Mouse (Mus musculus): Measurements from ENCODE around the gene Ints1. TPM values are rescaled to one million over a fixed set of nuclear protein-coding genes. Genes with fewer than 3 reads are reported as not detected.

Ints1 gene
- total RNA-seq, 2 experiments from 2014 or later = 43.3 to 47.3 TPM

- DNase-seq (ENCODE audit: low spot score) = no peak
- intact Hi-C loops (cut with DNase I) = loop anchor here (2.0 kb wide), 1 partner anchor 26 kb away; no protein-coding TSS in a partner anchor
Observed at GRCm38 (mm10) chr5:139803165-139803564, 27.7 kb upstream of the Ints1 start.

DNA sequence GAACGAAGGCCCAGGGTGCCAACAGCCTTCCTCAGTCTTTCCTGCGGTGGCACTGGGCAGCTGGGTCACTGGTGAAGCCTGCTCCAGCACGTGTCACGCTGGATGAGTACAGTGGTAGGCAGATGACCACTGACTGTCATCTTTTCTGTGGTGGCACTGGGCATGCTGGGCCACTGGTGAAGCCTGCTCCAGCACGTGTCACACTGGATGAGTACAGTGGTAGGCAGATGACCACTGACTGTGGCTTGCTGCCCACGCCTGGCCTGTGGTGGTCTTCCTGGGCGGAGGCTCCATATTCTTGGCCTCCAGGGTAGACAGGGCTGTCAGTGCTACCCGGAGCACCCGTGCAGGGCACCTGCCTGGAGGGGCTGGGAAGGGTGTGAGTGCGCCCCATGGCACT, 26.4 kb upstream of the Ints1 start:
- intact Hi-C loops (cut with DNase I) = loop anchor here (2.0 kb wide), 1 partner anchor 25 kb away; no protein-coding TSS in a partner anchor
- DNase-seq (ENCODE audit: low spot score) = no peak

DNA sequence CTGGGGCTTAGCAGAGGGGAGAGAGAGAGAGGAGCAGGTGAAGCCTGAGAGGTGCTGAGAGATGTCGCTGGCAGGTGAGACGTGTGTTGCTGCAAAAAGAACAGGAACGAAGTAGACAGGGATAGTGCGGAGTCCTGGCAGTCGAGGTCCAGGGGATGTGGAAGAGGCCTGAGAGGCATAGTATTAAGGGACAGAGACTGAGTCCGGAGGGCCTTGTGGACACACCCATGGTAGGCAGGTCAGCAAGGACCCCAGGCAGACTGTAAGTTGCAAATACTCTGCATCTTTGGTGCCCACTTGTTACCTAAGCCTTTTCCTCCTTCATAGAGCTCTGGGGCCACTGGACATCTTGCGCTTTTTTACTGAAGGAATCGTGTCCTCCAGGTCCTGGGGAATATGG, 25.8 kb upstream of the Ints1 start:
- DNase-seq (ENCODE audit: low spot score) = no peak
- intact Hi-C loops (cut with DNase I) = no loop called here

DNA sequence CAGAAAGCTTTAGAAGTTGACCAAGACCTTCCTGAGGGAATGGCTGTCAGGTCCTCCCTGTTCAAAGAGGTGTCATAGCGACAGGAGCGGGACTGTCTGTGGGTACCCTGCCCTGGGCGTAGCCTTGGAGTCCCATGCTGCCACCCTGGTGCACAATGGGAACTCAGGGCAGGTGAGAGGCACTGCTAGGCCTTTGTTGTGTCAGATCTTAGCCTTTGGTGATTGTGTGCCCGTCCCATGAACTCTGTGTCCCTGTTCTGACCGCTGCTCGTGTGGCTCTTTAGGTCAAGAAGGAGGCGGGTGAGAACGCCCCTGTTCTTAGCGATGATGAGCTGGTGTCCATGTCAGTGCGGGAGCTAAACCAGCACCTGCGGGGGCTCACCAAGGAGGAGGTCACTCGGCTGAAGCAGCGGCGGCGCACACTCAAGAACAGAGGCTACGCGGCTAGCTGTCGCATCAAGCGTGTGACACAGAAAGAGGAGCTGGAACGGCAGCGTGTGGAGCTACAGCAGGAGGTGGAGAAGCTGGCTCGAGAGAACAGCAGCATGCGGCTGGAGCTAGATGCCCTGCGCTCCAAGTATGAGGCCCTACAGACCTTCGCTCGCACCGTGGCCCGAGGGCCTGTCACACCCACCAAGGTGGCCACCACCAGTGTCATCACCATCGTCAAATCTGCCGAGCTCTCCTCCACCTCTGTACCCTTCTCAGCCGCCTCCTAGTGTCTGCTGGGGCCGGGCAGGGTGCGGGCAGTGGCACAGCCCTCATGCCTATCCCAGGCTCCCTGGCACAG, 24.5 kb upstream of the Ints1 start:
- intact Hi-C loops (cut with DNase I) = no loop called here
- no peak for DNase-seq (ENCODE audit: low spot score)

- intact Hi-C loops (cut with DNase I) = no loop called here
- DNase-seq (ENCODE audit: low spot score) = no peak
Observed at GRCm38 (mm10) chr5:139799041-139799440, 23.6 kb upstream of the Ints1 start.

DNA sequence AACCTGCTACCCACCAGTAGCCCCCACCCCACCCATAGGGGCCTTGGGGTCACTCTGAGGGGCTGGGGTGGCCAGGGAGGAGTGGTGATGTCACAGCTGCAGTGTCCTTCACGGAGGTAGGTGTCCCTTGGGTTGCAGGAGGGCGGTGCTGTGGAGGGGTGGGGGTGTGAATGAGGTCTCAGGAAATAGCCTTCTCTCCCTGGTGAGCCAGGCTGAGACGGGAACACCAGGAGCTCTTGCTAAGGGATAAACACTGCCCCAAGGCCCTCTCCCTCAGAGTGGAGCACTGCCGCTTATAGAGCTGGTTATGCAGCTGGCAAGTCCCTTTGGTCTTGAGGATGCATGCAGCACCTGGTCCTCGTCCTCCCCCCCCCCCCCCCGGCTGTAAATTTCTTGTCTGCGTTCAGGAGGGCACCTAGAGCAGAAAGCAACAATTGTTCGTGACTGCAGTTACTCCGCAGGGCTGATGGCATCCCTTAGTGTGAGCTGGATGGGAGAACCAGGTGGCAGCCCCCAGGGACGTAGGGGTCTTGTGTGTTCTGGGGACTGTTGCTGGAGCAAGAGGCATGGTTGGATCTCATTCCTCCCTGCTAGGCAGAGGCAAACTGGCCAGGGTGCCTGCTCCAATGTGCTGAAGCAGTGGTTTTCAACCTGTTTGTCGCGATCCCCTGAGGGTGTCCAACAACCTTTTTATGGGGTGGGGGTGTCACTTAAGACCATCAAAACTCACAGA, 22.9 kb upstream of the Ints1 start:
- intact Hi-C loops (cut with DNase I) = no loop called here
- DNase-seq (ENCODE audit: low spot score) = no peak

- peak; percentile 88 for DNase-seq (ENCODE audit: low spot score)
Observed at GRCm38 (mm10) chr5:139797473-139798167, 22.1 kb upstream of the Ints1 start.

GRCm38 (mm10) chr5:139796900-139797299, 21.4 kb upstream of the Ints1 start:
- DNase-seq (ENCODE audit: low spot score) = peak; percentile 92
- intact Hi-C loops (cut with DNase I) = no loop called here

More at GRCm38 (mm10) chr5:139797473-139798167, 22.1 kb upstream of the Ints1 start:
- intact Hi-C loops (cut with DNase I) = no loop called here

DNA sequence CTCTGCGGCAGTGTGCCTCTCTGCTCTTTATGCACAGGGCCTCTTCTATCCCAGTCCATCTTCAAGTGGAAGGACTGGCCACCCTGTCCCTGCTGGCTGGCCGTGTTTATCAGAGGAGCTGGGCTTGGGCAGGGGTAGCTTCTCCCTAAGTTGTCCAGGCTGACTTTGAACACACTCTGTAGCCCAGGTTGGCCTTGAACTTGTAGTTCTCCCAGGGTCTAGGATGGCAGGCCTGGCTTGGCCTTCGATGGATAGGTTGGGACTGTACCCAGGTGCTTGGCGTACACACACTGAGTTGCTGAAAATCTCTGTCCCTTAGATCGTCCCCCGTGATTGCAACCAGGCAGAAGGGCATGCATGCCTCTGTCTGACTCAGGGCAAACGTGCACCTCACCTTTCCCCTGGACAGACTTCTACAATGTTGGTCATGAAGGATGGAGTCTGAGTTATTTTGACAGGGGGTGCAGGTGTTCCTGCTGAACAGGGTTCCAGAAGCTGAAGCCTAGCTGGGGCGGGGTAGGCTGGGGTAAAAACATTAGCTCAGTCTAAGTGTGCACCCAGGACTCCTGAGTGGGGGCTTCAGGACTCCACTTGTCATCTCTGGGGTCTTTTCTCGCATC, 20.6 kb upstream of the Ints1 start:
- no peak for DNase-seq (ENCODE audit: low spot score)
- intact Hi-C loops (cut with DNase I) = no loop called here

DNA sequence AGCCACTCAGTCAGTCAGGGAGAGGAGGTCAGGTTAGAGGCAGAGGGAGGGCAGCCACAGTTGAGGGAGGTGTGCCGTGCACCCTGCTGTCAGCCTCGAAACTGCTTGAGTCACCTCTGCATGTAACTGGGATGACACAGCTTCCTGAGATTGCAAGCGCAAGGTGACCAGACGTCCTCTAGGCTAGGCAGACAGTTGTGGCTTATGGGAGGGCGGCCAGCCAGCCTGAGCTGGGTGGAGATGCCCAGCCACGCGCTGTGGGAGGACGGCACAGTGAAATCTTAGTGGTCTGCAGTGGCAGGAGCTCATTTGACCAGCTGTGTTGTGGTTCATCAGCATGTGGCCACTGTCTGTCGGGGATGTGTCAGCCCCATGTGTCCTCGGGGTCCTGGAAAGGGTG, 19.5 kb upstream of the Ints1 start:
- no peak for DNase-seq (ENCODE audit: low spot score)
- intact Hi-C loops (cut with DNase I) = no loop called here

- intact Hi-C loops (cut with DNase I) = no loop called here
- no peak for DNase-seq (ENCODE audit: low spot score)
Observed at GRCm38 (mm10) chr5:139794137-139794536, 18.7 kb upstream of the Ints1 start.

DNA sequence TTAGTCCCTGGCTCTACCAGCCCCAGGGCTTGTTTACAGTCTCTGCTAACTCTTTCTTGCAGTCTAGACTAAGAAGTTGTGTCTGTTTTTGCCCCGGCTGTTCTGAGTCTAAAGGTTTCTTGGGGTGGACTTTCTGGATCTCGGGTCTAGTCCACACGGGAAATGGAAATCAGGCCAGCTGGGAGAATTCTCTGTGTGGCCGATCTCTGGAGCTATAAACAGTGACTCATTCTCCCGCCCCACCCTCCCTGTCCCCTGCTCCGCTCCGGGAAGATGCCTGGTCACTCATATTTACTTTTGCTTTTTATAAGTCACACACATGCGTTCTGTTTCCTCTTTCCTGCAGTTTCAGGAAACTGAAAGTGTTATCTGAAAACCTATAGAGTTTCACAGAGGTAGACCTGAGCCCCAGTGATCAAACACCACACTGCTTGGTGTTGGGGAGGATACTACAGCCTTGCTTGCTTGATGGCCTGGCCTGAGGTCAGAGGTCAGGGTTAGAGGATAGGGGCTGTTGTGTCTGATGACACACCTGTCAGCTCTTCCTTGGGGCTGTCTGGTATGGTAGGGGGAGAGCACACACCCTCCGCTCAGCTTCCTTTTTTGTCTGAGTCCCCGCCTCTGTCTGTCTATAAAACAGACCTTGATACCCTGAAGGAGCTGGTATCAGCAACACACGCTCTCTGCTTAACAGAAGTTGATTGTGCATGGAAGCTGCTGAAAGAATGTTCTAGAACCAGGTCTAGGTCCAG, 18.0 kb upstream of the Ints1 start:
- intact Hi-C loops (cut with DNase I) = no loop called here
- DNase-seq (ENCODE audit: low spot score) = no peak

DNA sequence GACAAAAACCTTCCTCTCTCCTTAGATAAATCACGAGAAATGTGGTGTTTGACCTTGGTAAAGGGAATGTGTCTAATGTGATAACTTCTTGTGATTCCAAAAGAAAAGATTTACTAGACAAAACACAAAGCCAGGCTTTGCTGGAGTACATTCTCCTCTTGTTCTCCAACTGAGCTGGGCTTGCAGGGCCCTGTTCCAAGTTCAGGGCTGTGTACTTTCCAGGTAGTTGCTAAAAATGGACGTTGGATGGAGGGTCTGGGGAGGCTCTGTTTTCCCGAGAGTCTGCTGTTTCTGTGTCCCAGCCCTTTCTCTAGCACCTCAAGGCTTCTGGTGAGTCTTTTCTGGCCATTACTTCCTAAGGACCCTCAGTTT, 17.5 kb upstream of the Ints1 start:
- intact Hi-C loops (cut with DNase I) = no loop called here
- no peak for DNase-seq (ENCODE audit: low spot score)

DNA sequence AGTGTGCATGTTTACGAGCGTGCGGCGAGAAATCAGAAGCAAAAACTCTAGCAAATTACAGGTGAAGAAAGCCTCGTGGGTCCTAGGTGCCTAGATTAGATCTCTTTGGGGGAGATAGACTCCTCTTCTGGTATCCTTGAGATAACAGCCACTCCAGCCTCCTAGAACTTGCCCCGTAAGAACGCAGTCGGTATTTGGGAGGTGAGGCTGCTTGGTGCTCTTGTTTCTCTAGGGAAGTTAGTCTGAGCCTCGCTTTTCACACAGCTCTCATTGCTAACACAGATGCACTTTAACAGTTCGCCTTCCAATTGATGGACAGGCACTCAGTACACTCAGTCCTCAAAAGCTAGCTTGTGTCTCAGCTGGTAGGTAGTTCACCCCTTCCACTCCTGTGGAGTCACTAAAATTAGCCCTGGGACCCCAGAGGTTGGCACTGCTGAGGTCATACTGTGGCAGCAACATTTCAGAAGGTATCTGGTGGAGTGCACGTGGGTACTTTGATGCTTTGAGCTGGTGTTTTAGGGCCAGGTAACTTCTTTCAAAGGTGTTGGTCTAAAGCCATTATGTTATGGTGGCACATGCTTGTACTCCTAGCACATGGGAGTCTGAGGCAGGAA, 16.8 kb upstream of the Ints1 start:
- intact Hi-C loops (cut with DNase I) = no loop called here
- no peak for DNase-seq (ENCODE audit: low spot score)

GRCm38 (mm10) chr5:139791227-139792158, 16.0 kb upstream of the Ints1 start, which contains the start of gene Mafk:
Gene Mafk (plus strand): TSS chr5:139791513.
- DNase-seq (ENCODE audit: low spot score) = peak; percentile 96
- intact Hi-C loops (cut with DNase I) = no loop called here

GRCm38 (mm10) chr5:139789466-139789865, 14.0 kb upstream of the Ints1 start:
- DNase-seq (ENCODE audit: low spot score) = no peak

GRCm38 (mm10) chr5:139781406-139781805, 5.9 kb upstream of the Ints1 start:
- intact Hi-C loops (cut with DNase I) = no loop called here
- DNase-seq (ENCODE audit: low spot score) = no peak

More at GRCm38 (mm10) chr5:139789466-139789865, 14.0 kb upstream of the Ints1 start:
- intact Hi-C loops (cut with DNase I) = no loop called here

GRCm38 (mm10) chr5:139776966-139777365, 1.5 kb upstream of the Ints1 start:
- intact Hi-C loops (cut with DNase I) = loop anchor here (2.0 kb wide), 1 partner anchor 26 kb away; no protein-coding TSS in a partner anchor
- no peak for DNase-seq (ENCODE audit: low spot score)
